Mouse (Mus musculus) regulatory T cell (primary cell): ENCODE results near the gene Lrrc43.
"Not testable (repeated sequence)": the region's sequence is repeated elsewhere in the genome, so short reads cannot be mapped to it uniquely, and the experiment has no call there.

ENCODE experiments used
- in situ Hi-C: fragments of 300-600 bp; cut with MboI, MseI; formaldehyde crosslinking; loops from one replicate; pipeline ENCODE4 v1.15.1; 2025; ENCODE audit warnings: high pct_unique_total_duplicates

Gene Lrrc43

GRCm38 (mm10) chr5:123489112-123489785 is at the start of gene Lrrc43, which contains the start of gene Il31:
Lrrc43 (plus strand) TSS chr5:123489305.
Il31 (minus strand) TSS chr5:123489489.
- in situ Hi-C loops: no loop called here

DNA sequence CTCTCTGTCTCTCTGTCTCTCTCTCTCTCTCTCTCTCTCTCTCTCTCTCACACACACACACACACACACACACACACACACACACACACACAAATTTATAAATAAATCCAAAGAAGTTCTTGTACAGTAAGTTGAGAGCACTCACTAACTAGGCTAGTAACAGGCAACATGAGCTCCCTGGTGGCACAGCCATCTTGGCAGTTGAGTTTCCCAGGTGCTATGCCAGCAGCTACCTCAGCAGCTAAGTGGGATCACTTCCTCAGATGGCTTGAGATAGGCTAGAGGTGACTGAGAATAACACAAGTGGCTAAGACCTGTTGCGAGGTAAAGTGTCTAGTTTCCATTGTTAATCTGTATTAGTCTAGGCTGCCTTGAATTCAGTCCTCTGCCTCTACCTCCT is 49.8 kb upstream of the Lrrc43 start:
- in situ Hi-C loops: no loop called here

- in situ Hi-C loops: loop anchor here (5.0 to 10.0 kb wide), 2 partner anchors 73 to 175 kb away; no protein-coding TSS in a partner anchor
Observed at GRCm38 (mm10) chr5:123439941-123440340, 49.2 kb upstream of the Lrrc43 start.

DNA sequence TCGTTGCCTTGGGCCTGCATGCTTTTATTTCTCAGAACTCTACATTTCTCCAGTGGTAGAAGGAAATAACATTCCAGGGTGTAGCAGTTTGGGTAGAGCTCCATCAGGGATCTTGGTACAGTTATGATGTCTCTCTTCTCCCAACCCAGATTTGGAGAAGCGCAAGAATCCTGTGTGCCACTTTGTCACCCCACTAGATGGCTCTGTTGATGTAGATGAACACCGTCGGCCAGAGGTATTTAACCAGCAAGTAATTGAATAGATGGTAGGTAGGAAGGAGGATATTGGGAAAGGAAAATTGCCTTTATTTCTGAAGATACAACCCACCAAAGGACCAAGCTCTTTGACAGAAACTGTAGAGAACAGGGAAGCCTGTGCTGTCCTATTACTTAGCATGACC is 48.4 kb upstream of the Lrrc43 start:
- in situ Hi-C loops: loop anchor here (5.0 to 10.0 kb wide), 2 partner anchors 73 to 174 kb away; no protein-coding TSS in a partner anchor

DNA sequence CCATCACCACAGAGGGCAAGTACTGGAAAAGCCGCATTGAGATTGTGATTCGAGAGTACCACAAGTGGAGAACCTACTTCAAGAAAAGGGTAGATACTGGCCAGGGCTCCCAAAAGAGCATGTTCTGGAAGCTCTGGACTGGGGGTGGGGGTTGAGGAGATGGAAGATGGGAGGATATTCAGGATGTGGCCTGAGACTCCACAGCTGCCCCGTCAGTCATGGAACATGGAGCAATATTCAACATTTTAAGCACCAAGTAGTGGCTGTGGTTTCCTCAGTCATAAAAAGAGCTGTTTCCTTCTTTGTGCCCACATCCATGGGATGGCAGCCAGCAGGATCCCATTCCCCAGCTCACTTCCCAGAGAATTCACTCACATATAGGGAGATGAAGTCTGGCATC is 46.8 kb upstream of the Lrrc43 start:
- in situ Hi-C loops: loop anchor here (5.0 to 10.0 kb wide), 2 partner anchors 75 to 173 kb away; no protein-coding TSS in a partner anchor

DNA sequence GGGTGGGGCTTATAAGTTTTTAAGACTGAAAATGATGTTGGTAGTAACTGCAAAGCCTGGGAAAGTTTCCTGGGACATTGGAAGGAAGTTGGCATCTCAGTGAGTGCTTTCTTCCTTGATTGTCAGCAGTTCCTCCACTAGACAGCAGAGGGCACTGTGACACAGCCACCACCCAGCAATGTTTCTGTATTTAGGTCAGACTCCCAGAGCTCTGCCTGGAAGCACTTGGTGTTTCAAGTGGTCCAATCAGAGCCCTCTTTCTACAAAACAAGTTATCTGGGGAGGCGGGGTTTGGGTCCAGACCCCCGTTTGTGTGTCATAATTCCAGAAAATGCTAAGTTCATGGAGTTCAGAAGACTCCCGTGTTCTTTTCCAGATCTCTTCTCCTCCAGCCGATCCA is 45.0 kb upstream of the Lrrc43 start:
- in situ Hi-C loops: loop anchor here (5.0 to 10.0 kb wide), 2 partner anchors 77 to 171 kb away; no protein-coding TSS in a partner anchor

DNA sequence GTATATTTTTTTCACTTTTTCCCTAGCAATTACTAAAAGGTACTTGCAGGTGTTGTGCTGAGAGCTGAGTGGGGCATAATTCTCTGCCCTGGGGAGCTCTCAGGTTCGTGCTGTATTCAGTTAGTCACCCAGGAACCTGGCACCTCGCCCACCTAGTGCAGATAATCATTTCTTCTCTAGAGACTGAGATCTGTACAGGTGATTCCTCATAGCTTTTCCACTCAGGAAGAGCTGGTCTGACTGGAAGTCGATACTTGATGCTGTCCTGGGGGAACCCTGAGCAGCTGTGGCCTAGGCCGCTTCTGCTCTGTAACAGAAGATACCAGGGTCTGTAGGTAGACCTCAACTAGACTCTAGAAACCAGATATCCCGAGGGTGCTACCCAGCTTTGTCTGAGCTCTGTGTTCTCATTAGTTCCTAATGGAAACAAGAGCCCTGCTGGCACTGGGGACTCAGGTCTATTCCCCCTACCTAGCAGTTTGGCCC is 44.2 kb upstream of the Lrrc43 start:
- in situ Hi-C loops: loop anchor here (5.0 to 10.0 kb wide), 2 partner anchors 78 to 170 kb away; no protein-coding TSS in a partner anchor

DNA sequence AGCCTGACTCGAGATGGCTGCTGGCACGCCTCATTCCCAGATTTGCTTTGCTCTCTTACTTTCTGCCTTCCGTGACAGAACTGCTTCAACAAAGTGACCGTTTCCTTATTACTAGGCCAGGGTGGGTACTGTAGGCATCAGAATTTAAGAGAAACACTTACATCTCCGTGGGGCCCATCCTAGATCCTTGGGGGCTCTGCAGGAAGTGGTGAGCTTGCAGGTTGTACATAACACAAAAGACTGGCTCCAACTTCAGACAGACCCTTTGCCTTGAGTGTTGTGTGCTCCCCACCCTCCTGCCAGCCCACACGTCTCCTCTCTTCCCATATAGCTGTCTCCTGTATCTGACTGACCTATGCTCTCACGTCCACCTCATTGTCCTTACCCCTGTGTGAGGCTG is 37.2 kb upstream of the Lrrc43 start:
- in situ Hi-C loops: no loop called here

GRCm38 (mm10) chr5:123461420-123461819 is 27.7 kb upstream of the Lrrc43 start:
- in situ Hi-C loops: no loop called here

DNA sequence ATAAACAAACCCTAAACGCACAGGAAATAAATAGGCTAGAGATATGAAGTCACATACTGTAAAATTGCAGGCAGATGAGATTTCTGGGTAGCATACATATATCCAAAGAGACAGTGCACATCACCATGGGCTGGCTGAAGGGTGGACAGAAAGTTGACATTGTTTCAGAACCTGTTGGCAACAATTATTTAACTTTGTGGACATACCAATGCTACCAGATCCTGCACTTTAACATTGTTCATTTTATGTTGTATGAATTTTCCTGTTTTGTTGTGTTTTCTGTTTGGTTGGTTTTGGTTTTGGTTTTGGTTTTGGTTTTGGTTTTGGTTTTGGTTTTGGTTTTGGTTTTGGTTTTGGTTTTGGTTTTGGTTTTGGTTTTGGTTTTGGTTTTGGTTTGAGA is 24.5 kb upstream of the Lrrc43 start:
- in situ Hi-C loops: no loop called here

DNA sequence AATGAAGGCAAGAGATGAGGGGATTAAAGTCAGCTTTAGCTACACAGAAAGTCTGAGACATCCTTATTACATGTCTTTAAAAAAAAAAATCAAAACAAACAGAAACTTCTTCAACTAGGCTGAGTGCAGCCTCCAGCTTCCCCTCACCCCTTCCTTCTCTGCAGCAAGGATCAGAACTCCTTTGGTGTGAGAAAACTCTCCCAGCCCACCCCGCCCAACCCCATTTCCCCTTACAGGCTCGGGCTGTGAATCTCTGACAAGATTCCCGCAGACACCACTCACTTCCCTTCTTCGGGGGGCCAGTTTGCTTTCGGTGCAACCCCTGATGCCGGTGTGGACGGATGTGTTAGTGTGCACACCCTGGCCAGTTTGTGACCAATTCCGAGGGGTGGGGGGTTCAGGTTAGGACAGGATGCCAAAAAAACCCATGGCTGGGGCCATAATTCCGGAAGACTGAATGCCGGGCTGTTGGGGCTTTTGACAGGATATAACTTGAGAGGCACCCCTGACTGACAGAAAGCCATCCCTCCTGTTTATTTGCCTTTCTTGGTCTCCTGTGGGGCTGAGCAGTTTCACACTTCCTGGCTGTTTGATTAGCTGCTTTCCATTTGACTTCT is 18.2 kb upstream of the Lrrc43 start:
- in situ Hi-C loops: no loop called here

DNA sequence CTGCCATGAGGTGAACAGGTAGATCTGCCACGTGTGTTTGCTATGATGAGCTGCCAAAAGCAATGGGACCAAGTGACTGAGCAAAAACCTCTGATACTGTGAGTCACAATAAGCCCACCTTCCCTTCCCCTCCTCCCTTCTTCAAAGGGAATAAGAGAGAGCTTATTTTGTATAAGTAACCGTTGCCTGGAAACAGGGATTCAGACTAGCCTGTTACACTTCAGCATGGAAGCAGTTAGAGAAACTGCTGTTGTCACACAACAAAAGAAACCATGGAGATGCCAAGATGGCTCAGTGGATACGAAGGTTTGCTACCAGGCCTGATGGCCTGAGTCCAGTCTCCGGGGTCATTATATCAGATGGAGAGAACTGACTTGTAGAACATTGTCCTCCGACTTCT is 15.3 kb upstream of the Lrrc43 start:
- in situ Hi-C loops: no loop called here

DNA sequence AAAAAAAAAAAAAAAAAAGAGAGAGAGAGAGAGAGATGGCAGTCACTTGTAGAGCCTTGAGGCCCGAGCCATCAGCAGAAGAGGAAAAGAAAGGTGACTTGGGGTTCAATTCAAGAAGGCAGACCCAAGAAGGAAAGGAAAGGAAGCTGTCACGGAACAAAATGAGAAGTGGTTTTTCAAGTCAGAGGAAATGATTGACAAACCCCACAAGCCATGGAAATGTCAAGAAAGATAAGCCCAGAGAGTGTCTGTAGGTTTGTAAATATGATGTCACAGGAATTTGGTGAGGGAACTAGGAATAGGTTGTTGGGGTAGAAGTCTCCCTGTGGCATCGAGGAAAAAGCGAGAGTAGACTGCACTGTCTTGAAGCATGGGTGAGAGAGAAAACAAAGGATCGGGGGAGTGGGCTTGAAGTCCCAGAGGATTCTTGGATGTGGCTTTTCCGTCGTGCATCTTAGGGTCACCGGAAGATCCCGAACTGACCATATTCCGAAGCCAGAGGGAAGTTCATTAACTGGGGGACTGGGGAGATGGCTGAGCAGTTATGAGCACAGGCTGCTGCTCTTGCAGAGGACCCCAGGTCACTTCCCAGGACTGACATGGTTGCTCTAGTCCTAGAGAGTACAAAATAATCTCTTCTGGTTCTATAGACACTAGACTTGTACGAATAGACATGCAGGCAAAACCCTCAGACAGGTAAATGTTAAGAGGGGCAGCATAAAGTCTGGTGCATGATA is 1.3 kb upstream of the Lrrc43 start:
- in situ Hi-C loops: no loop called here

GRCm38 (mm10) chr5:123489935-123490334 is 830 bp downstream of the Lrrc43 start:
- in situ Hi-C loops: no loop called here

DNA sequence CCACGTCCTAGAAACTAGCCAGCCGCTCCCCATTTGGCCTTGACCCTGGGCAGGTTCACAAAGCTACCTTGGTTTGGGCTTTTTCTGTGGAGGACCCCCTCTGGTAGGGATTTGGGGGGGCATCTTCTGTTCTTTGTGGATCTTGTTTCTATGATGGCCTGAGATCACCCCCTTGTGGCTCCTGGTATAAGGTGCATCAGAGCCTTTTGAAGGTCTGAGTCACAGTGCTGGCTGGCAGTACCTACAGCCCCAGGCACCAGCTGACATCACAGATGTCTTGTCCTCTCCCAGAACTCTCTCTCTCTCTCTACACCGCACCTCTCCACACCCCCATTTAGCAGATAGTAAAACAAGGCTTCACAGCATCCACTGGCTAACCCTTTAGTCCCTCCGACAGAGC is 10.6 kb downstream of the Lrrc43 start:
- in situ Hi-C loops: no loop called here

GRCm38 (mm10) chr5:123501973-123502372 is 12.9 kb downstream of the Lrrc43 start:
- in situ Hi-C loops: no loop called here

DNA sequence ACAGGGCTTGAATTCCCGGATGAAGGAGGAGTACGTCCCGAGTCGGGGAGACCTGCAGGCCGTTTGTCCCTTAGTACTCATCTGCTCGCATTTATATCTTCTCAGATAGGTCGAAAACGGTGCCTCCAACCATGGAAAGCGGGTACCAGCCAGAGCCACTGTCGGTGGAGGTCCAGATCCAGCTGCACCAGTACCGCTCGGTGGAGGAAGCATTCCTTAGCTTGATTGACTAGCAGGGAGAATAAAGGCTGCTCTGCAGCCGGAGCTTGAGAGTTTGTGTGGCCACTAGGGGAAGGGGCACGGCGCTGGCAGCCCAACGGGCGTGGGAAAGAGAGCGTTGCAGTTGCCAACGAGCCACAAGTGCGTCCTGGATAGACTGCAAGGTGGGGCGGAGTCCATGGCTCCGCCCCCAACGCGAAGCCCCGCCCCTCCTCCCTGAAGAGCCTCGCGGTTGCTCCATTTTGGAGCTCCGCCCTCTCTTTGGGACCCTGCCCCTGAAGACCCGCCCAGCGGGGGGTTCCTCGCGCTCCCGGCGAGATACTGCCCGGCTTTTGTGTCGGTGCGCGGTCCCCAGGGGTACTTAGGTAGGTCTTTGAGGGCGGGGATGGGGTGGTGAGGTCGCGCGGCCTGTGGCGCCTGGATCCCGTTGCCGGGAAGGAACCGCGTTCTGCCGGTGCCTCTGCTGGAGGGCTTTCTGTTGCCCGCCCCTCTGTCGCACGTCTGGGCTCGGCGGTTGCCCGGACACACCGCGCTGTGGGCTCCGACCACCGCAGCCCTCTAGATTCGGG is 19.0 kb downstream of the Lrrc43 start:
- in situ Hi-C loops: no loop called here

GRCm38 (mm10) chr5:123508921-123509320 is 19.8 kb downstream of the Lrrc43 start:
- in situ Hi-C loops: no loop called here

DNA sequence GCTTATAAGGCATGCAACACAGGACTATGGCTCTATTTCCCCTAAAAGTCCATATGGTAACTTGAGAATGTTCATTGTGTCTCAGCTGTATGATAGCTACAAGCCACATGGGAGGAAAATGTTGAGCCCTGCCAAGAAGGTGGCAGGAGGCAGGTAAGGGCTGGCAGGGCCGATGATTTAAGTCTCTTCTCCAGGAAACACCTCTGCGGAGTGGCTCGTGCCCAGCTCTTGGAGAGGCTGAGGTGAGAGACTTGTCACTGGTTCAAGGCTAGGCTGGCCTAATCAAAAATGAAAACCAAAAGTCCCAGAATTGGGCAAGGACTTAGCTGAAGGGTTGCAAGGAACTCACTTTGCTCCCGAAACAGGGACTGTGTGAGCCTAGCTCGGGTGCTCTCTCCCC is 21.1 kb downstream of the Lrrc43 start, which contains the start of gene B3gnt4:
B3gnt4 (plus strand) TSS at position 301 of the 400 bp plus-strand sequence.
- in situ Hi-C loops: no loop called here

DNA sequence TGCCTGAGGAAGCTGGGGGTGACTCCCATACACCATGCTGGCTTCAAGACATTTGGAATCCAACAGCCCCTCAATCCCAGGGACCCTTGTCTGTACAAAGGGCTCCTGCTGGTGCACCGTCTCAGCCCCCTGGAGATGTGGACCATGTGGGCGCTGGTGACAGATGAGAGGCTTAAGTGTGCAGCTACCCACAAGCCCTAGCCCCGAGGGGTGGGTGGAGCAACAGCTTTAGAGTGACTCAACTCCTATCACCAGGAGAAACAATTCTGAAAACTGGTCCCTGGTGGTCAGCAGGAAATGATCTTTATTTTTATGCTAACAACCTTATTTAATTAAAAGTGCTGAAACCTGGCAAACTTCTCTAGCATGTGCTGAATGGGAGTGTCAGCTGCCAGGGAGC is 22.3 kb downstream of the Lrrc43 start:
- in situ Hi-C loops: not testable (repeated sequence)

DNA sequence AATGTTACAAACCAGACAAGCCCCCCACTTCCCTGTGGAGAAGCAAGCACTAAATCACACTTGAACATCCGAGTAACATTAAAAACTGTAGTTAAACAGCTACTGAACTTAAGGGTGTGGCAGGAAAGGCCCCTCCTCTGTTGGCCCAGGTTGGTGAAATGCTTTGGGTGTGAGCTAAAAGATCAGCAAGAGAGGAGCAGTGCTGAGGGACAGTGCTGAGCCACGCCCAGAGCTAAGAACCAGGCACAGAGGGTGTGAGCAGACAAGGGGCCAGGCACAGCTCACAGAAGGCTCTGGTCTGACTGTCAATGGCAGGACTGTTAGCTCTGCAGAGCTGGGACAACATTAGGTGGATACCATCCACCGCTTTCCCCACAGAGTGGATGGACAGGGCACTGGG is 23.0 kb downstream of the Lrrc43 start:
- in situ Hi-C loops: no loop called here
